Mouse (Mus musculus) lung, adult 10 weeks (tissue): ENCODE results near the gene Tmem132d. TPM values are rescaled to one million over a fixed set of nuclear protein-coding genes. Genes with fewer than 3 reads are reported as not detected.

Experiments
- polyA plus RNA-seq: library from polyadenylated mRNA; stranded (reverse); fragments of 350-450 nt; fragmentation: Illumina TruSeq; extraction: RNeasy Lipid Tissue Mini Kit (QIAGEN cat#74804); gene quantifications from one replicate; pipeline ENCODE4 v1.2.3, GENCODE M21; 2014; ENCODE audit warnings: low read depth, low replicate concordance; ENCODE audit not compliant: insufficient read depth

Tmem132d gene
- polyA plus RNA-seq = 1.3 TPM

DNA sequence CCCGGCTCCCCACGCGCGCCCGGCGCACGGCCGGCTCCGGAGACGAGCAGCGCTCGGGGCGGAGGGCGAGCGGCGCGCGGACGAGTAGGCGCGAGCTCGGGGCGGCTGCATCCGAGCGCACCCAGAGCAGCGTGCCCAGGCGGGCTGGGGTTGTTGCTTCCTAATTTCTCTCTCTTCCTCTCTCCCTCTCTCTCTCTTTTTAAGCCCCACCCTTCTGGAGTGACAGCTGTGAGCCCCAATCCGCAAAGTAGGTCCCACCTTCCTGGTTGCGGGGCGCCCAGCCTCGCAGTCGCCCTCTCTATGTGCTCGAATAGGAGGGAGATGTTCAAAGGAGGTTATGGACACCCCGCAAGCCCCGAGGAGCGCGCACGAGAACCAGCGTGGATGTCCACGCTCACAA, at the start of gene Tmem132d:
TSS of gene Tmem132d (minus strand) at position 162 of the 400 bp plus-strand sequence.

Other genes with a start within 250 kb of the Tmem132d start
- 0.09 TPM for gene Fzd10, start 167.8 kb upstream of the Tmem132d start, polyA plus RNA-seq